Mouse (Mus musculus) bone marrow, adult 2 months (tissue): ENCODE data around the gene Jmjd6. TPM values are rescaled to one million over a fixed set of nuclear protein-coding genes. Genes with fewer than 3 reads are reported as not detected.

Experiments
- H3K27ac ChIP-seq: fragments of 200-500 bp; 2 replicates; pipeline ENCODE4 v1.5.1; 2012; ENCODE audit warnings: low read depth, mild to moderate bottlenecking, control low read depth, inconsistent platforms, low read length; ENCODE audit not compliant: control insufficient read depth, poor library complexity, insufficient read depth
- H3K4me1 ChIP-seq: fragments of 200-500 bp; 2 replicates; pipeline ENCODE4 v1.6.1; 2011; ENCODE audit warnings: low read length; ENCODE audit not compliant: control insufficient read depth, insufficient read depth
- H3K4me3 ChIP-seq: fragments of 200-500 bp; replicated peaks from 2 replicates; pipeline ENCODE3; 2011; ENCODE audit warnings: mild to moderate bottlenecking, low read depth, low read length, control low read depth; ENCODE audit not compliant: control insufficient read depth
- CTCF ChIP-seq: fragments of 200-500 bp; IDR thresholded peaks from 2 replicates; pipeline ENCODE4 v1.5.1; 2011; ENCODE audit warnings: low read length, control low read depth; ENCODE audit not compliant: control insufficient read depth, insufficient read depth
- POLR2A ChIP-seq: fragments of 200-500 bp; IDR thresholded peaks from 2 replicates; pipeline ENCODE4 v1.6.1; 2011; ENCODE audit warnings: low read depth, mild to moderate bottlenecking, control low read depth, low read length, borderline replicate concordance; ENCODE audit not compliant: control insufficient read depth
- WGBS: fragments of 180-500 bp; shearing (Covaris S2); methylation state at CpG from one replicate; pipeline ENCODE4 v1.1.7; 2018; 5-methylcytosine and 5-hydroxymethylcytosine counted together
- polyA plus RNA-seq: library from polyadenylated mRNA; stranded (reverse); fragments of >200 nt; gene quantifications from 2 replicates; pipeline ENCODE4 v1.2.4, GENCODE M21; 2011; ENCODE audit warnings: low replicate concordance; ENCODE audit not compliant: missing spikeins, insufficient read depth, insufficient read length

The Jmjd6 gene
- polyA plus RNA-seq, 1 experiment: 41.8 TPM

- TF ChIP-seq CTCF: no peak
- TF ChIP-seq POLR2A: no peak
- H3K4me3 ChIP-seq: no peak overlapping the region
- H3K27ac ChIP-seq: no peak overlapping the region
- WGBS: 92% methylated on average over 8 of the region's 8 CpGs
- H3K4me1 ChIP-seq: no peaks in the 10 kb centered on the region
Observed at GRCm38 (mm10) chr11:116878454-116878853, 35.2 kb upstream of the Jmjd6 start.

- no peak overlapping the region for H3K27ac ChIP-seq
- TF ChIP-seq CTCF (no peak), POLR2A (no peak)
- WGBS: 89% methylated on average over 20 of the region's 20 CpGs
Observed at GRCm38 (mm10) chr11:116873987-116874386, 30.7 kb upstream of the Jmjd6 start.

GRCm38 (mm10) chr11:116871538-116871937, 28.3 kb upstream of the Jmjd6 start:
- Histone ChIP-seq H3K4me3 (no peak overlapping the region), H3K27ac (no peak overlapping the region), H3K4me1 (no peaks in the 10 kb centered on the region)
- TF ChIP-seq POLR2A: no peak
- WGBS: 86% methylated on average over 9 of the region's 9 CpGs

More at GRCm38 (mm10) chr11:116873987-116874386, 30.7 kb upstream of the Jmjd6 start:
- H3K4me3 ChIP-seq: no peak overlapping the region
- H3K4me1 ChIP-seq: no peaks in the 10 kb centered on the region

- 69% methylated on average over 4 of the region's 4 CpGs for WGBS
- TF ChIP-seq POLR2A (no peak), CTCF (no peak)
- H3K27ac ChIP-seq: no peak overlapping the region
- H3K4me3 ChIP-seq: no peak overlapping the region
- no peaks in the 10 kb centered on the region for H3K4me1 ChIP-seq
Observed at GRCm38 (mm10) chr11:116869641-116870040, 26.4 kb upstream of the Jmjd6 start.

GRCm38 (mm10) chr11:116869223-116869622, 26.0 kb upstream of the Jmjd6 start:
- H3K4me1 ChIP-seq: no peaks in the 10 kb centered on the region
- TF ChIP-seq POLR2A (no peak), CTCF (no peak)
- WGBS: 91% methylated on average over 8 of the region's 8 CpGs
- no peak overlapping the region for H3K27ac ChIP-seq
- no peak overlapping the region for H3K4me3 ChIP-seq

- H3K4me1 ChIP-seq: no peaks in the 10 kb centered on the region
- TF ChIP-seq POLR2A (no peak), CTCF (no peak)
- no peak overlapping the region for H3K27ac ChIP-seq
- WGBS: 65% methylated on average over 3 of the region's 3 CpGs
- no peak overlapping the region for H3K4me3 ChIP-seq
Observed at GRCm38 (mm10) chr11:116868129-116868528, 24.9 kb upstream of the Jmjd6 start.

GRCm38 (mm10) chr11:116865945-116866585, 22.8 kb upstream of the Jmjd6 start:
- WGBS: 83% methylated on average over 12 of the region's 12 CpGs
- H3K4me1 ChIP-seq: no peaks in the 10 kb centered on the region
- no peak for TF ChIP-seq POLR2A
- TF ChIP-seq CTCF: no peak
- H3K27ac ChIP-seq: no peak overlapping the region
- H3K4me3 ChIP-seq: no peak overlapping the region

GRCm38 (mm10) chr11:116864444-116864843, 21.2 kb upstream of the Jmjd6 start:
- no peak for TF ChIP-seq CTCF
- no peak for TF ChIP-seq POLR2A
- H3K4me1 ChIP-seq: no peaks in the 10 kb centered on the region
- H3K4me3 ChIP-seq: no peak overlapping the region
- no peak overlapping the region for H3K27ac ChIP-seq
- 93% methylated on average over 10 of the region's 10 CpGs for WGBS
